Mouse (Mus musculus): Measurements from ENCODE around the gene Trappc6a.

The Trappc6a gene

DNA sequence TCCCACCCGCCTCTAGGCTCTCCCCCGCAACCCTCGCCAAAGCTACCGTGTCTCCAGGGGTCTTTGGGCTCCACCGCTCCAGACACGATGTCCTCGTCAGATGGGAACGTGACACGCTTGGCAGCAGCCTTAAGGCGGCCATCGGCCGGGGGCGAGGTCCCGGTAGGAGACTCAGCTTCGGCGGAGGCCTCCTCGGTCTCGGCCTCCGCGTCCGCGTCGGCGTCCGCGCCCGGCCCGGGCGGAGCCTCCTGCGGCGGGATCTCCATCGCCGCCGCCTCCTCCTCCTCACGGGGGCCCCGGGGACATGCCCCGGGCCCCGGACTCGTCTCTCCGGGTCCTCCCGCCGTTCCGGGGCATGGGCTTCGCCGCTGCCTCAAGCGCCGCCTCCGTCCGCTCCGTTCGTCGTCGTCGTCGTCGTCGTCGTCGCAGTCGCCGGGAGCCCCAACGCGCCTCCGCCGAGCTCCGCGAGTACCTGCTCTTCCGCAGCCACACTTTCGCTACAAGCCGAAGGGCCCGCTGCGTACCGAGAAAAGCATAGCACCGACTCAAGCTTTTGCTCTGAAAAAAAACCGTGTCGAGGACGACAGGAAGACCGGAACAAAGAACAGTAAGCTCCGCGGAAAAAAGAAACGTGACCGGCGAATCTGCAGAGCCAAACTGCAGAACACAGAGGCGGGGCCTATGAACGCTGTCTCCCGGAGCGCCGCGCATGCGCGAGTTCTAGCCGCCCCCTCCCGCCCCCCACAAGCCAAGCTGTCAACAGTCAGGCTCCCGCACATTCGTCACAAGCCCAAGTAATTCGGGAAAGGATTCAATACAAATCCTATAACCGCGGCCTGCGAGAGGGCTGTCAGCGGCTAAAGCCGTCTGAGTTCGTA lies 53.8 kb downstream of the Trappc6a start:
- DNase-seq (ENCODE audit: low spot score) = peak; percentile 97

DNA sequence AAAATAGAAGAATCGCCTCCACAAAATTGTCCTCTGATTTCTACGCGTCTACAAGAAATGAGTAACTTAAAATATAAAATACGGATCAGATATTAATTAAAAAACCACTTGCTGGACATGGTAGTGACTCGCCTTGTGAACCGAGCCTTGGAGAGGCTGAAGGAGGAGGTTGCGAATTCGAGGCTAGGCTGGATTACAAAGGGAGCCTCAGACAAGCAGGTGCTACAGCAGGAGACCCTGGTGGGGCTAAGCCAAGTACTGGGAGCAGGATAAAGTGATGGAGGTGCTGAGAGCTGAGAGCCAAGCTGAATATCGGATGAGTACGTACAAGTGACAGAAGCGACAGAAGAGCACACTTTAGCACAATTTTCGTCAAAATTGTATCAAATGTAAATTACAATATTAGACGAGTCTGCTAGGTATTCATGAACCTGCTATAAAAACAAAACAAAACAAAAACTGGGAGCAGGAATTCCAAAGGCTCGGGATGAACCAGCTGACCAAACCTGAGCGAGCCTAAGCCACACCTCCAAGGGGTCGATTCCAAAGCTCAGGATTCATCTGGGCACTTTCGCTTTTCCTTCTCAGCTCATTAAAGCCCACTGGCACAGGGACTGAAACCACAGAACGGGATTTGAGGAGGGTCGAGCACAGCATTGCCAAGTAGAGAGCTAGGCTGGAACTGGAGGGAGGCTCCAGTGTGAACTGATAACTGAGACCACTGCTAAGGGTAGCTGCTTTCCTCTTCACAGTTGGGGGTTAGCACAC lies 54.6 kb downstream of the Trappc6a start, which contains the start of gene Ppp1r37:
TSS of gene Ppp1r37 (minus strand) at position 434 of the 768 bp plus-strand sequence.
- DNase-seq (ENCODE audit: low spot score) = no peak

DNA sequence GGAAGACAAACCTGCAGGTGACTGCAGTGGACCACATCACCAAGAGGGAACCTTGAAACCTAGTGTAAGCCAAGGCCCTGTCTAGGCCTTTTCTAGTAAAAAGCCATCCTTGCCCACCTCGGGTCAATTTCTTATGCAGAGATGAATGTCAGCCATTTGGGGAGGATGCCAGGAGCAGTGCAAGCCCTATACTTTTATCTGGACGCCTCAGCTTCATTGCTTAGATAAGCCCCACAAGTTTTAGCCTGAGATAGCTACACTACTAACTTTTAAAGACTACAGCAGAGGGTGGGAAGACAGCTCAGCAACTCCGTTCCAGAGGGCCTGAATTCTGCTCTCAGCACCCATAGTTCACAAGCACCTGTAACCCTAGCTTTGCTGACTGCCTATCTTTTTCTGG lies 55.7 kb downstream of the Trappc6a start:
- DNase-seq (ENCODE audit: low spot score) = no peak

DNA sequence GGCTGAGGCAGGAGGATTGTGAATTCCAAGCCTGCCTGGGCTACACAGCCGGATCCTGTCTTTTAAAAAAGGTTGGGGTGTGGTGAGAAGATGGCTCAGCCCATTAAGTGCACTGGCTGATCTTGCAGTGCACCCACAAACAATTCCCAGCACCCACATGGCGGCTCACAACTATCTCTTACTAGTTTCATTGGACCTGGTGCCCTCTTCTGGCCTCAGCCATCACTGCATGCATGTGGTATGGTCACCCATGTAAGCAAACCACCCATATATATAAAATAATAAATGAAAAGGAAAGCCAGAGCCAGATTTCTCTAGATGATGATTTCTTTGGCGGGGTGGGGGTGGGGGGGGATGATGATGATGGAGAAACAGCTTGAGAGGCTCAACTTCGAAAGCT lies 56.3 kb downstream of the Trappc6a start:
- DNase-seq (ENCODE audit: low spot score) = no peak

Measured in testis, postnatal 10 days (tissue).